Mouse (Mus musculus) gastrocnemius, adult 18-20 months (tissue): ENCODE data around the gene Rad23b. TPM values are rescaled to one million over a fixed set of nuclear protein-coding genes. Genes with fewer than 3 reads are reported as not detected.
"Not testable (repeated sequence)": the region's sequence is repeated elsewhere in the genome, so short reads cannot be mapped to it uniquely, and the experiment has no call there.

ENCODE experiments used
- DNase-seq: peaks from one replicate; pipeline ENCODE4 v3.0.0; 2021; ENCODE audit warnings: low spot score
- long read RNA-seq, 2 experiments: library from polyadenylated mRNA; stranded (forward); transcript quantifications; one replicate each; pipeline ENCODE4 v2.0.0; 2021
- total RNA-seq, 2 experiments: library from RNA; stranded (reverse); gene quantifications; 2 replicates each; pipeline ENCODE4 v1.2.3; 2021

Gene Rad23b
- 100 to 1,000 TPM; 116 to 126 TPM for total RNA-seq
- long read RNA-seq, experiment 1, transcript Rad23b-201 (10 exons, 3,810 nt), result major isoform, 52 of 61 reads
- long read RNA-seq, experiment 1, partial matches to known transcripts, result 8 of 61 reads
- long read RNA-seq, experiment 1, other reads (novel, unspliced or antisense), result 1 of 61 reads
- long read RNA-seq, experiment 2, transcript Rad23b-201 (10 exons, 3,810 nt), result major isoform, 53 of 73 reads
- long read RNA-seq, experiment 2, partial matches to known transcripts, result 17 of 73 reads
- long read RNA-seq, experiment 2, other reads (novel, unspliced or antisense), result 3 of 73 reads

- peak; percentile 100 for DNase-seq
Observed at GRCm38 (mm10) chr4:55349452-55350218, at the start of gene Rad23b. Rad23b (plus strand) TSS chr4:55350043.

- no peak for DNase-seq
Observed at GRCm38 (mm10) chr4:55304121-55304520, 45.7 kb upstream of the Rad23b start.

GRCm38 (mm10) chr4:55306636-55307035 lies 43.2 kb upstream of the Rad23b start:
- no peak for DNase-seq

- no peak for DNase-seq
Observed at GRCm38 (mm10) chr4:55316726-55317125, 33.1 kb upstream of the Rad23b start.

- not testable (repeated sequence) for DNase-seq
Observed at GRCm38 (mm10) chr4:55318350-55318749, 31.5 kb upstream of the Rad23b start.

- DNase-seq, result no peak
Observed at GRCm38 (mm10) chr4:55325786-55326518, 23.9 kb upstream of the Rad23b start.

- no peak for DNase-seq
Observed at GRCm38 (mm10) chr4:55327508-55327907, 22.3 kb upstream of the Rad23b start.

- no peak for DNase-seq
Observed at GRCm38 (mm10) chr4:55328471-55328870, 21.4 kb upstream of the Rad23b start.

- DNase-seq, result not testable (repeated sequence)
Observed at GRCm38 (mm10) chr4:55328928-55329327, 20.9 kb upstream of the Rad23b start.

GRCm38 (mm10) chr4:55329621-55330346 lies 20.1 kb upstream of the Rad23b start:
- no peak for DNase-seq

GRCm38 (mm10) chr4:55335030-55335770 lies 14.6 kb upstream of the Rad23b start:
- DNase-seq, result no peak

GRCm38 (mm10) chr4:55338905-55339304 lies 10.9 kb upstream of the Rad23b start:
- no peak for DNase-seq

- no peak for DNase-seq
Observed at GRCm38 (mm10) chr4:55339388-55339787, 10.5 kb upstream of the Rad23b start.

GRCm38 (mm10) chr4:55341797-55342196 lies 8.0 kb upstream of the Rad23b start:
- no peak for DNase-seq

- no peak for DNase-seq
Observed at GRCm38 (mm10) chr4:55342602-55343001, 7.2 kb upstream of the Rad23b start.

GRCm38 (mm10) chr4:55343287-55343686 lies 6.6 kb upstream of the Rad23b start:
- no peak for DNase-seq

GRCm38 (mm10) chr4:55348759-55349451 lies 938 bp upstream of the Rad23b start:
- no peak for DNase-seq

GRCm38 (mm10) chr4:55350219-55350931 lies 532 bp downstream of the Rad23b start:
- peak; percentile 39 for DNase-seq

- DNase-seq, result no peak
Observed at GRCm38 (mm10) chr4:55351037-55351436, 1.2 kb downstream of the Rad23b start.
